Mouse (Mus musculus): Measurements from ENCODE around the gene Zfp57. TPM values are rescaled to one million over a fixed set of nuclear protein-coding genes. Genes with fewer than 3 reads are reported as not detected.

The Zfp57 gene
- polyA plus RNA-seq, 1 experiment from 2014 or later, result 112 TPM

GRCm38 (mm10) chr17:37022628-37023576 is 21.9 kb downstream of the Zfp57 start, which contains the start of gene Mog:
Mog (minus strand) TSS chr17:37023398.
- Histone ChIP-seq H3K36me3 (no peaks in the 10 kb centered on the region), H3K4me1 (0 out of 2 replicates have a peak, but pooled peaks cover 3% of the 10 kb centered on the region), H3K27ac (no peak within 1 kb of the TSS), H3K9ac (no peak within 1 kb of the TSS), H3K27me3 (no peaks in the 10 kb centered on the region), H3K9me3 (no peaks in the 10 kb centered on the region), H3K4me2 (no peak within 1 kb of the TSS), H3K4me3 (no peak within 1 kb of the TSS)
- ATAC-seq (ENCODE audit: insufficient number of reproducible peaks, insufficient read depth, low FRiP score, low TSS enrichment, low read depth), result no peak
- 70% methylated on average over 9 of the region's 9 CpGs for WGBS

- Histone ChIP-seq H3K4me2 (no peak overlapping the region), H3K4me1 (0 out of 2 replicates have a peak, but pooled peaks cover 3% of the 10 kb centered on the region), H3K27me3 (no peaks in the 10 kb centered on the region), H3K27ac (no peak overlapping the region), H3K4me3 (no peak overlapping the region), H3K36me3 (no peaks in the 10 kb centered on the region), H3K9me3 (no peaks in the 10 kb centered on the region), H3K9ac (no peak overlapping the region)
- ATAC-seq (ENCODE audit: insufficient number of reproducible peaks, insufficient read depth, low FRiP score, low TSS enrichment, low read depth), result no peak
- 83% methylated on average over 2 of the region's 2 CpGs for WGBS
Observed at GRCm38 (mm10) chr17:37026425-37026824, 25.5 kb downstream of the Zfp57 start.

DNA sequence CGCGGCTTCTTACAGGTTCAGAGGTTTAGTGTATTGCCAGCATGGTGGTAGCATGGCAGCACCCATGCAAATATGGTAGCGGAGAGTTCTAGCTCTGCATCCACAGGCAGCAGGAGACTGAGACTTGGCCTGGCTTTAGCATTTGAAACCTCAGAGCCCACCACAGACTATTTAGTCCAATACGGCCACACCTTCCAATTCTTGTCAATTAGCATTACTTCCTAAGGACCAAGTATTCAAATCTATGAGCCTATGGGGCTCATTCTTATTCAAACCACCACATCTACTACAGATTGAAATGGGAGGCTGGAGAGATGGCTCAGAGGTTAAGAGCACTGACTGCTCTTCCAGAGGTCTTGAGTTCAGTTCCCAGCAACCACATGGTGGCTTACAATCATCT is 26.5 kb downstream of the Zfp57 start:
- Histone ChIP-seq H3K27me3 (no peaks in the 10 kb centered on the region), H3K9me3 (no peaks in the 10 kb centered on the region), H3K36me3 (no peaks in the 10 kb centered on the region), H3K4me1 (0 out of 2 replicates have a peak, but pooled peaks cover 3% of the 10 kb centered on the region), H3K27ac (peak overlapping the region; percentile 98), H3K4me2 (no peak overlapping the region), H3K4me3 (no peak overlapping the region), H3K9ac (no peak overlapping the region)
- WGBS, result 93% methylated on average over 4 of the region's 4 CpGs
- ATAC-seq (ENCODE audit: insufficient number of reproducible peaks, insufficient read depth, low FRiP score, low TSS enrichment, low read depth), result no peak

- Histone ChIP-seq H3K27ac (peak overlapping the region; percentile 98), H3K9ac (peak overlapping the region; percentile 73), H3K36me3 (no peaks in the 10 kb centered on the region), H3K9me3 (no peaks in the 10 kb centered on the region), H3K4me2 (peak overlapping the region; percentile 59), H3K4me3 (peak overlapping the region; percentile 53), H3K27me3 (no peaks in the 10 kb centered on the region), H3K4me1 (0 out of 2 replicates have a peak, but pooled peaks cover 3% of the 10 kb centered on the region)
- WGBS, result 3% methylated on average over 10 of the region's 10 CpGs
- ATAC-seq (ENCODE audit: insufficient number of reproducible peaks, insufficient read depth, low FRiP score, low TSS enrichment, low read depth), result peak; percentile 62
Observed at GRCm38 (mm10) chr17:37028212-37028611, 27.2 kb downstream of the Zfp57 start.

DNA sequence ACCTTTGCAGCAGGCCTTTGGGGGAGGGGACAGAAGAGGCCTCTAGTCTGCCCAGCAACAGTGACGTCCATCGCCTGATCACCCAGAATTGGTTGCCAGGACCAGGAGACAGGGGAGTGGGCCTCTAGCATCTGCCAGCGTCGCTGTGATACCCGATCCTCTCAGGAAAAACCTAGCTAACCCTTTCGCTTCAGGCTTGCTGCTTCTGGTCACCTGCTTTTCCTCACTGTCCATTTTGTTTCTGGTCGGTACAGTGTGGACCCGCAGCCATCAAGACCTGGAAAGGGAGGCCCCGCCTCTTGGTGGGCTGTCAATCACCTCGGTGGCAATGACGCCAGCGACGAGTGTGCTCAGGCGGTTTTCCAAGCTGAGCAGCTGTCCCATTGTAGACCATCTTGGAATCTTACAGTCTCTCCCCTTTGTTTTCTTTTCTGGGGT is 27.7 kb downstream of the Zfp57 start:
- peak overlapping the region; percentile 98 for H3K27ac ChIP-seq
- H3K36me3 ChIP-seq, result no peaks in the 10 kb centered on the region
- 0 out of 2 replicates have a peak, but pooled peaks cover 3% of the 10 kb centered on the region for H3K4me1 ChIP-seq
- no peaks in the 10 kb centered on the region for H3K9me3 ChIP-seq
- H3K27me3 ChIP-seq, result no peaks in the 10 kb centered on the region
- under 1% methylated on average over 14 of the region's 14 CpGs for WGBS
- ATAC-seq (ENCODE audit: insufficient number of reproducible peaks, insufficient read depth, low FRiP score, low TSS enrichment, low read depth), result peak; percentile 97
- H3K9ac ChIP-seq, result peak overlapping the region; percentile 73
- peak overlapping the region; percentile 53 for H3K4me3 ChIP-seq
- H3K4me2 ChIP-seq, result peak overlapping the region; percentile 59

- no peak for ATAC-seq (ENCODE audit: insufficient number of reproducible peaks, insufficient read depth, low FRiP score, low TSS enrichment, low read depth)
- H3K9me3 ChIP-seq, result no peaks in the 10 kb centered on the region
- WGBS, result 60% methylated on average over 8 of the region's 8 CpGs
- peak overlapping the region; percentile 53 for H3K4me3 ChIP-seq
- H3K36me3 ChIP-seq, result no peaks in the 10 kb centered on the region
- H3K4me2 ChIP-seq, result peak overlapping the region; percentile 59
- H3K27ac ChIP-seq, result peak overlapping the region; percentile 98
- 0 out of 2 replicates have a peak, but pooled peaks cover 3% of the 10 kb centered on the region for H3K4me1 ChIP-seq
- H3K9ac ChIP-seq, result no peak overlapping the region
- no peaks in the 10 kb centered on the region for H3K27me3 ChIP-seq
Observed at GRCm38 (mm10) chr17:37029162-37029561, 28.2 kb downstream of the Zfp57 start.

DNA sequence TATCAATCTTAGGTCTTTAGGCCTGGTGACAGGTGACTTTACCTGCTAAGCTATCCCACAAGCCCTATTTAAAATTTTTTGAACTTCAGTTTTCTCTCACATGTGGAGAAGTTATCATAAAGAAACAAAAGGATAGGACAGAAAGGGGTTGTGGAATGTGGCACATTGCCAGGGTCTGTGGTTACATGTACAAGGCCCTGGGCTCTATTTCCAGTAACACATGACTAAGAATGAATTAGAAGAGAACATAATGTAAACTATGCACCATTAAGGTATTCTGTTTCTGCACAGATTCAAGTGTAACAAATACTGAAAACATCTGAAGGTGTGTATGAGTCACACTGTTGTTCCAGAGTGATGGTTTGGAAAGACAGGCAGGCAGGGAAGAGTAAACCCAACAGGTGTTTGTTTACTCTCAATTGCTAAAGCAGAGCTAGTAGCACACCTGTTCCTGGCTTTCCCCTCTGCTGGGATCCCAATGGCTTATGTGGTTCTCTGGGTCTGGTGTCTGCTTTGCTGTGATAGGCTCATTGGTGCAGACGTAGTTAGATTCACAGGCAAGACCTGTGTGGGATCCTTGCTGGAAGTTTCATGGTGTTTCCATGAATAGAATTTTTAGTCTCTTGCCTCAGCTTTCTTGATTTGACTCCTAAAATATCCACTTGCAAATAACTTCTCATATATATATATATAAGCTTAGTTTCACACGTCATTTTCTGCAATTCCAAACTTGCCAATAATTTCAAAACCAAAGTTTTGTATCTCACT is 38.3 kb downstream of the Zfp57 start:
- Histone ChIP-seq H3K4me3 (no peak overlapping the region), H3K4me1 (no peaks in the 10 kb centered on the region), H3K9ac (no peak overlapping the region), H3K27ac (no peak overlapping the region), H3K27me3 (no peaks in the 10 kb centered on the region), H3K4me2 (no peak overlapping the region), H3K36me3 (no peaks in the 10 kb centered on the region), H3K9me3 (no peaks in the 10 kb centered on the region)
- 0 out of 2 replicates have a peak, but pooled peaks have one; percentile 37 for ATAC-seq (ENCODE audit: insufficient number of reproducible peaks, insufficient read depth, low FRiP score, low TSS enrichment, low read depth)
- WGBS, result 61% methylated on average over 2 of the region's 2 CpGs

DNA sequence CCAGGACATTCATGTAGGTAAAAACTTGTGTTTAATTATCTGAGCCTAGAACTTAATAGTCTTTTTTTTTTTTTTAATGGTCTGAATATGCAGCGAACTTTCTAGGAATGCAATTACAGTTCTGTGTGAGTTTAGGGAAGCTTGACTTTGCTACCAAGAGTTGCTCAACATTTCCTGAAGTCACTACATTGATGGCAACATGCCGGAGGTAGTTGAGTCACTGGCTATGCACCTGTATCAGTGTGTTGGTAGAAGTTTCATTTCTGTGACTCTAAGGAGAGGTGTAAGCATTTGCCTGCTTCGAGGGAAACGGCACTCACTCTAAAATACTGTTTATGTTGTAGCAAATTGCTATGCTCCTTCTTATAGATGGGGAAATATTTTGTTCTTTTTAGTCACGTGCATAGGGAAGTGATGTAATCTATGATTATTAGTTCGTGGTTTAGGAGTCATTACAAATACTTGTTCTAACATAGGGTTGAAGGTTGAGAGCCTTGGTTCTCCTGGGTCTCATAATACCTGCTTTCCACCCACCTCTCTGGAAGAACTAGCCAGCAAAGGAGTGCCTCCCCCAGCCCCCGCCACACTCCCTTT is 43.8 kb downstream of the Zfp57 start:
- Histone ChIP-seq H3K4me1 (peaks cover 30% of the 10 kb centered on the region), H3K4me3 (peak overlapping the region; percentile 80), H3K27ac (peak overlapping the region; percentile 89; the same call in 1 of the 2 replicates), H3K9ac (no peak overlapping the region), H3K36me3 (no peaks in the 10 kb centered on the region), H3K4me2 (peak overlapping the region; percentile 92), H3K27me3 (peaks cover 5% of the 10 kb centered on the region), H3K9me3 (no peaks in the 10 kb centered on the region)
- WGBS, result 67% methylated on average over 7 of the region's 7 CpGs
- ATAC-seq (ENCODE audit: insufficient number of reproducible peaks, insufficient read depth, low FRiP score, low TSS enrichment, low read depth), result no peak

DNA sequence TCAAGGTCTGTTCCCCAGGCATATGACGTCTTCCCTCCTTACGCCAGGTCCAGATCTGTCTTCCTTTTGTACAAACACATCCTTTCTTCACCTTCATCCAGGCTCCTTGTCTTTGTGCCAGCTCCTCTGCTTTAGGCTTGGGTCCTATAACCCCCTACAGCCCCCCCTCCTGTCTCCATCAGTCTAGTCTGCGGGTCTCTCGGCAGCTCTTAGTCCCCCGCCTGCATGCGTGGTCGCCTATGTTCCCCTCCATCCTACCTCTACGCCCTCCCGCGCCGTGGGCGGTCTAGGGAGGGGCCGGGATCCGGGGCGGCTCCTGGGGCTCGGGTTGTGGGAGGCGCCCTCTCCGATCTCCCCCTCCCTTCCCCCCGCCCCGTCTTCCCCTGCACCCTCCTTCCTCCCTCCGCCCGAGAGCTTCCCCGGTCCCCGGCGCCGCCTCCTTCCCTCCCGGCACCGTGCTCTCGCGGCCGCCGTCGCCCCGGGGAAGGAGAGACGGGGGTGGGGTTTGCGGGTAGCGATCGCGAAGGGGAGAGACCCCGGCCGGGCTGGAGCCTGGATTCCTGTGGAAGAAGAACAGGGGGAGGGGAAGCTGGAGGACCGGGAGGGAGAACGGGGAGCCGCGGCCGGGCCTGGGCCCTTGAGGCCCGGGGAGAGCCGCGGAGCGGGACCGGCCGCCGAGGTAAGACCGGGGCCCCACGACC is 44.8 kb downstream of the Zfp57 start, which contains the start of gene Gabbr1:
Gene Gabbr1 (plus strand): TSS at position 356 of the 701 bp plus-strand sequence.
- no peaks in the 10 kb centered on the region for H3K9me3 ChIP-seq
- no peaks in the 10 kb centered on the region for H3K36me3 ChIP-seq
- H3K27me3 ChIP-seq, result peaks cover 5% of the 10 kb centered on the region
- ATAC-seq (ENCODE audit: insufficient number of reproducible peaks, insufficient read depth, low FRiP score, low TSS enrichment, low read depth), result peak; percentile 88
- WGBS, result under 1% methylated on average over 45 of the region's 55 CpGs
- H3K4me1 ChIP-seq, result peaks cover 36% of the 10 kb centered on the region
- peak within 1 kb of the TSS; percentile 93 for H3K9ac ChIP-seq
- H3K4me3 ChIP-seq, result peak within 1 kb of the TSS; percentile 80
- peak within 1 kb of the TSS; percentile 92 for H3K4me2 ChIP-seq
- peak within 1 kb of the TSS; percentile 89 for H3K27ac ChIP-seq

- peak; percentile 75 for ATAC-seq (ENCODE audit: insufficient number of reproducible peaks, insufficient read depth, low FRiP score, low TSS enrichment, low read depth)
- peak overlapping the region; percentile 93 for H3K9ac ChIP-seq
- peak overlapping the region; percentile 92 for H3K4me2 ChIP-seq
- under 1% methylated on average over 48 of the region's 58 CpGs for WGBS
- H3K36me3 ChIP-seq, result no peaks in the 10 kb centered on the region
- H3K4me3 ChIP-seq, result peak overlapping the region; percentile 80
- H3K9me3 ChIP-seq, result no peaks in the 10 kb centered on the region
- peaks cover 43% of the 10 kb centered on the region for H3K4me1 ChIP-seq
- peaks cover 5% of the 10 kb centered on the region for H3K27me3 ChIP-seq
- peak overlapping the region; percentile 89 for H3K27ac ChIP-seq
Observed at GRCm38 (mm10) chr17:37046312-37047112, 45.5 kb downstream of the Zfp57 start.
